Mouse (Mus musculus) CH12F3 (cell line): ENCODE results near the gene Glcci1.

Experiments used
- in situ Hi-C: fragments of 300-500 bp; cut with MboI; formaldehyde crosslinking; loops from 2 replicates; pipeline ENCODE4 v1.14.3; 2020; ENCODE audit warnings: low sequenced_read_pairs

Glcci1 gene

GRCm38 (mm10) chr6:8544822-8545221 is 35.4 kb downstream of the Glcci1 start:
- in situ Hi-C loops, result no loop called here

DNA sequence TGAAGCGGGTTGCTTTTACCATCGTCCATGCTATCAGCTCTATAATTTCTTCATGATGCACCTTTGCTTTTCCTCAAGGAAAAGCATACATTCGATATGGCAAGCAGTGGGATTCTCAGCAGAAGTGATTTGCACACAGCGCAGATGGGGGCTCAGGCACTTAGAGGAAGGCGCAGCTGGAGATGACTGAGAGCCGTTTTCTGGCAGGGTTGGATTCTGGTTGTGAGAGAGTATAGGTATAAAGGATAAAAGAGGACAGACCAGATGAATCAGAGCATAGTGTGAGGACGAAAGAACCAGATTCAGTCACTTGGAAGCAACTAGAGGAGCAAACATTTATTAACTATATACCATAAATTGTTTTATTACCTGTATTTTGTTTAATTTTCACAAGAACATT is 36.4 kb downstream of the Glcci1 start:
- in situ Hi-C loops, result no loop called here

DNA sequence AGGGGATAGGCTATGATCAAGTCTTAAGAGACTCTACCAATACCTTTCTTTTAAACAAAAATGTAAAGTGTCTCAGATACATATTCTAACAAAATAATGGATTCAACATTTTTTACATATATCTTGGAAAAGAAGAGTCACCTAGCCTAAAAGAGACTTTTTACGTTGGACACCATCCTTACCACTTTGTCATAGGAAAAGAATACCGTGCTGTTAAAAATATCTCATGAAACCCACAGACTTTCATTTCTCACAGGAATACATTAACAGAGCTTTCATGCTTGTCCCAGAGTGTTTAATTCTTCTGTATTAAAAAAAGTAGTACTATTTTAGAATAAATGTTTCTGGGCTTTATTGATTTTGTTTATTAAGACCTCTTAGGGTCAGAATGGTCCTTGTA is 41.8 kb downstream of the Glcci1 start:
- in situ Hi-C loops, result no loop called here

DNA sequence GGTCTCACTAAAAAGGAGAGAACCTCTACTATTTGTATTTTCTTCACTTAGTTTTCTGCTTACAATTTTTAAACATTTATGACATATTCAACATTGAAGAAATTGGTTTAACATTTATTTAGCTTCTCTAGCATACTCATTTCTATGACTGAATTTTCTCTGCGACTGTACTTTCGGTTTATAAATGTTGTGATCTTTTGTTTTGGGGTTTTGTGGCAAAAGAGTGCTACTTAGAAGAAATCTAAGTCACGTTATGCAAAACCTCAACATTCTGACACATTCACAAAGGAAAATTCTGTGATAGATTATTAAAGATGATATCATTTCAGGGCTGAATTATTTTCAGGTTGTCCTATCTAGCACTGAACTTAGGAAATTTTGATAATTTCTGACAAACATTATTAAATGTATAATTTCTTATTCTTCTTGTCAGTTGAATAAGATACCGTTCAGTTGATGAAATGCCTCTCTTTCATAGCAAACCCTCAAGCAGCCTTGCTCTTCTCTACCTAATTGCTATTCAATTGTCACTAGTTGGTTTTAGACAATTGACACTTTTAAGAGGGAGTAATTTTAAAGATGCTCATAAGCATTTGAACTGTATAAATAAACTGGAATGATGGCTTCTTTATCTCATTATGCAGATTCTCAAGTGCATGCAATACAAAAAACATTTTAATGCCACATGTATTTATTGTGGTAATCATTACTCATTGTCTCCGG is 47.6 kb downstream of the Glcci1 start:
- in situ Hi-C loops, result no loop called here

GRCm38 (mm10) chr6:8560682-8561081 is 51.3 kb downstream of the Glcci1 start:
- in situ Hi-C loops, result no loop called here

DNA sequence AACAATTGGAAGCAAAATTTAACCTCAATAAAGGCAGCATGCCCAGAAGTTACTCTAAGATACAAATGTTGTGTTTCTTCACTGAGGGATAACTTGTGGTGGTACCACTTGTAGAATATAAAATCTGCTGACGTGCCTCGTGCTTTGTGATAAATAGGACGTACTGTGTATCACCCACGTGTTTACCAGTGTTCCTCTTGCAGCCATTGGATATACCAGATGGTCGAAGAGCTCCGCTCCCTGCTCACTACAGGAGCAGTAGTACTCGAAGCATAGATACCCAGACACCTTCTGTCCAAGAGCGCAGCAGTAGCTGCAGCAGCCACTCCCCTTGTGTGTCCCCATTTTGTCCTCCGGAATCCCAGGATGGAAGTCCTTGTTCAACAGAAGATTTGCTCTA is 73.0 kb downstream of the Glcci1 start:
- in situ Hi-C loops, result no loop called here

GRCm38 (mm10) chr6:8583892-8584291 is 74.5 kb downstream of the Glcci1 start:
- in situ Hi-C loops, result no loop called here

GRCm38 (mm10) chr6:8591665-8592064 is 82.3 kb downstream of the Glcci1 start:
- in situ Hi-C loops, result no loop called here

- in situ Hi-C loops, result no loop called here
Observed at GRCm38 (mm10) chr6:8617369-8617768, 108.0 kb downstream of the Glcci1 start.

DNA sequence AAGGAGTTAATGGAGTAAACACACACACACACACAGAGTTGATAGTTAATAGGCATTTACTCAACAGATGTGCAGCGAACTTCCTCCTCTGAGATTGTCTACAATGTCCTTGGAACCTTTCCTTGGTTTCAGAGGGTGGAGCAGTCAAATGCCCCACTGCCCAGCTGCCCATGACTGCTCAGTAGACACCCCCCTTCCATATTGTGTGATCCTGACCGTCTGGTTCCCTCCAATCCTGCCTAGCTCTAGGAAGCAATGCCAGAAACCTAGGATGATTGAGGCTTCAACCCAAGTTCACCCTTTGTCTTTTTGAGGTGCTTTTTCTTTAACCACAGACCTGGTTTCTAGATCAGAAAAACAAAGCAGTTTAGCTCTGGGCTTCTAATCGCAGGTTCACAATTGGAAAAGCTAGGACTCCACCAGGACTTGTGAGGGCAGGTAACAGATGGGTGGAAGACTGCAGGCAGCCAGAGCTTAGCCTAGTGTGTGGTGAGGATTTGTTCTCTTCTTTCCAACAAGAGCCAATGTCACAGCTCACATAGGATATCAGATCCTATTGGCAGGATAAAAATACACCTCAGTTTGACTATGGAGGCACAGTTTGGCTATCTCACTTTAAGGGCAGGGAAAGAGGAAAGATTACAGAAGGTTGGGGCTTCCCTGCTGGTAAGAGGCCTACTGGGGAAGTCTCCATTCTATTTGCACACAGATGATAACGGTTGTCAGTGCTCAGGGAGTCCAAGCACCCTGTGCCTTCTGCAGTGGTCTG is 110.4 kb downstream of the Glcci1 start:
- in situ Hi-C loops, result no loop called here

- in situ Hi-C loops, result no loop called here
Observed at GRCm38 (mm10) chr6:8623045-8623444, 113.6 kb downstream of the Glcci1 start.

GRCm38 (mm10) chr6:8628226-8628625 is 118.8 kb downstream of the Glcci1 start:
- in situ Hi-C loops, result no loop called here

- in situ Hi-C loops, result no loop called here
Observed at GRCm38 (mm10) chr6:8628715-8629267, 119.4 kb downstream of the Glcci1 start.

- in situ Hi-C loops, result no loop called here
Observed at GRCm38 (mm10) chr6:8630531-8630930, 121.1 kb downstream of the Glcci1 start.

DNA sequence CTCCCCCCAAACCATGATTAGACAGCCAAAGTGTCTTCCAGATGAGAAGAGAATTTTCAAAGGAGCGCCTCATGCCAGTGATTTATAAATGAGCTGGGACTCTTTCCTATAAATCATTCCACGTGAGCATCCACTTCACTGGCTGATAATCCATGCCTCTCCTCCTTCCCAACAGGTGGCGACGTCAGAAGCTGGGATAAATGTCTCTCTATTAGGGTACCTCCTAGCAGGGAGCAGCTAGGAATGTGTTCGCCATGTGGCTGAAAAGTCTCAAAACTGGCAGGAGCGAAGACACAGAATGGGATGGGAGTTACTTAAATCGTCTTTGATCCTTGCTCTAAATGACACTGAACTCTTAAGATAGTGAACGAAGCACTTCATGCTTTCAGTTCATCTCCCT is 122.0 kb downstream of the Glcci1 start:
- in situ Hi-C loops, result no loop called here

DNA sequence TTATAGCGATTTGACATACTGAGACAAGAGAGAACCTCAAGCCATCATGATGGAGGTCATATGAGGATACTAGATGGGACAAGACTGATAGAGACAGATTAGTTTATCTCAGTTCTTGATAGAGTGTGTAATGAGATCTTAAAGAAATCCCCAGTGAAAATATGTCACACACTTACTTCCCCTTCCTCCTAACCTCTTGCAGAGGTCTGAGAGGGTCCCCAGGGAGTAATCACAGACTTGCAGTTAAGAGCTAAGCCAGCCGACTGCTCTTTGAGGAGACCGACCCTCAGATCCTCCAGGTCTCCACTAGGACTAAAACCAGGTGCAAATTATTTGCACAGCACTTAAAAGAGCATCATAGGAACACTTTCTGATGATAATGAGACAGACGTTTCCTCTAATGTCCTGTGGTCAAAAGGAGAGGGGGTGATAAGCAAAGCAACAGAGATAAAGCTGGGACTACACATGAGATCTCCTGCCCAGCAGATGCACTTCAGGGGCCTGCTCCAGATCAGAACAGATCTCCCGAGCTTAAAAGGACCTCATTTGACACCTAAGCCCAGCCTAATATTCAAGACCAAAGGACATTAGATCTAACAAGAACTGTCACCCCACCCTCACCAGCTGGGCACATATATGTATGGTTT is 122.7 kb downstream of the Glcci1 start:
- in situ Hi-C loops, result no loop called here

DNA sequence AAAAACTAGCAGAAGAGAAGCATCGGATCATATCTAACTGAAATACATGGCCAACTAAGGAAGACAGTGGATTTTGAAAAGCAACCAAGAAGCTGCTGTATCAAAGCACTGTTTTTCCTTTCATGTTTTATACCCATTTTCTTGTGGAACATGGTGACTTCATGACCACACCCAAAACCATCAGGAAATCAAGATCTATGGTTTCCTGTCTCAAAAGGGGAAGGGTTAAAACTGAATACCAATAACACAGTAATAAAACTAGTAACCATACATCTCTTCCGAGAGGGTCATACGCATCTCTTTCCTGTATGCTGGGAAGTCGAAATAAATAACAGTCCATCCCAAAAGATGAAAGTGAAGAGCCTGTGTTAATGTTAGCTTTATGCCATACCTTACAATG is 123.3 kb downstream of the Glcci1 start:
- in situ Hi-C loops, result no loop called here

GRCm38 (mm10) chr6:8638122-8638521 is 128.7 kb downstream of the Glcci1 start:
- in situ Hi-C loops, result no loop called here

DNA sequence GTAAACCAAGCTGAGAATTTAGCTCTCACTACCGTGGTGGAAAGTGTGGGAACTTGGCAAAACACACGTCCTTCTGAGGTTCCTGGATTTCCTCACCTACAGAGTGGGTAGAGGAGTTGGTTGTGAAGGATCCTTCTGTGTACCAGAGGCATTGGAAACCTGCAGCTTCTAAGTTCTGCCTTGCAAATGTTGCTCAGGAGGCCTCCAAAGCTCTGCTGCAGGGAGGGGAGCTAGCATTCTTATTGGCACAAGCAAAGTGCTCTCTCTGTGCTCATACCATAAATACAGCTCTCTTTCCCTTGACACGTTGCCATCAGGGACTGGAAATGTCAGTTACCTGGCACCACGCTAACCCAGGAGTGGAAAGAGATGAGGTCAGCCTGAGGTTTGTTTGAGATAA is 129.5 kb downstream of the Glcci1 start:
- in situ Hi-C loops, result no loop called here

DNA sequence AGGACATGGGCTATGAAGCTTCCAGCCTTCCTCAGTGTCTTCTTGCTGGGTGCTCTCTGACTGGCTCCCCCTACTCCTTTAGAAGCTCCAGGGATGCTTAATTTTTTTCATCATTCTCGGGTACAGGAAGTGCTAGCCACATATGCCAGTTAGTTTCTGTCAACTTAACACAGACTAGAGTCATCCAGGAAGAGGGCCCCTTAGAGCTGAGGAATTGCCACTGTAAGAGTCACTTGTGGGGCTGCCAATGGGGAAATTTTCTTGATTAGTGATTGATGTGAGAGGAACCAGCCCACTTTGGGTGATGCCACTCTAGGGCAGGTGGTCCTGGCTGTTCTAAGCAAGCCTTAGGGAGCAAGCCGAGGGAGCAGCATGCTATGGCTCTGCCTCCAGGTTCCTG is 130.1 kb downstream of the Glcci1 start:
- in situ Hi-C loops, result no loop called here

DNA sequence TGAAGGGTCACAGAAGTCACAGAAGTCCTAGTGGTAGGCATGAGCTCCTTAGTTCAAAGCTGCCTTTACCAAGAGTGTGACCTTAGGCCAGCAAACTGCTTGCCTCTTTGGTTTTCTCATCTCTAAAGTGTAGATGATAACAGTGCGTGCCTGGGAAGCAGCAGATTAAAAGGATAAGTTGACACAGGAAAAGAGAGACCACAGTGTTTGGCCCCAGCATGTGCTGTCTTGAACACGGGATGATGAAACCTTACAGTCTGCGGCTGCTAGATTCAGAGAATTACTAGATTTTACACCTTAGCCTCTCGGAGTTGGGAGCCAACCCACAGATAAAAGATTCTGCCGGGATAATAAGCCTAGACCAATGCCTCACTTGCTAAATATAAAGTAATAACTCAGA is 131.5 kb downstream of the Glcci1 start:
- in situ Hi-C loops, result no loop called here

- in situ Hi-C loops, result no loop called here
Observed at GRCm38 (mm10) chr6:8644703-8645102, 135.3 kb downstream of the Glcci1 start.
